Mouse (Mus musculus): Measurements from ENCODE around the gene Cntrl. TPM values are rescaled to one million over a fixed set of nuclear protein-coding genes. Genes with fewer than 3 reads are reported as not detected.

The Cntrl gene
- total RNA-seq, 2 experiments from 2014 or later, result 7.7 to 9.8 TPM

DNA sequence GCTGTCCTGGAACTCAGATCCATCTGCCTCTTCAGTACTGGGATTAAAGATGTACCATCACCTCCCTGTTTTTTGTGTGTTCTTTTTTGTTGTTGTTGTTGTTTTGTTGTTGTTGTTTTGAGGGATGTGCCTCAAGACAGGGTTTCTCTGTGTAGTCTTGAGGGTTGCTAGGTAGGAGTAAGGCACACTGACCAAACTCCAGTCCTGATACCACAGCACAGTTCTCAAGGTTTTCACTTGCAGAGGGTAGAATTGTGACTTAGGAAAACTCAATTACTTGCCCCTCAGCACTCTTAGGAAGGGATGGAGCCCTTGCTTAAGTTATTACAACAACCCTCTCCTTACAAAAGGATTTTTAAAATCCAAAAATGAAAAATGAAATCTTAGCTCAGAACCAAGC, 22.2 kb downstream of the Cntrl start:
- no peak for DNase-seq

DNA sequence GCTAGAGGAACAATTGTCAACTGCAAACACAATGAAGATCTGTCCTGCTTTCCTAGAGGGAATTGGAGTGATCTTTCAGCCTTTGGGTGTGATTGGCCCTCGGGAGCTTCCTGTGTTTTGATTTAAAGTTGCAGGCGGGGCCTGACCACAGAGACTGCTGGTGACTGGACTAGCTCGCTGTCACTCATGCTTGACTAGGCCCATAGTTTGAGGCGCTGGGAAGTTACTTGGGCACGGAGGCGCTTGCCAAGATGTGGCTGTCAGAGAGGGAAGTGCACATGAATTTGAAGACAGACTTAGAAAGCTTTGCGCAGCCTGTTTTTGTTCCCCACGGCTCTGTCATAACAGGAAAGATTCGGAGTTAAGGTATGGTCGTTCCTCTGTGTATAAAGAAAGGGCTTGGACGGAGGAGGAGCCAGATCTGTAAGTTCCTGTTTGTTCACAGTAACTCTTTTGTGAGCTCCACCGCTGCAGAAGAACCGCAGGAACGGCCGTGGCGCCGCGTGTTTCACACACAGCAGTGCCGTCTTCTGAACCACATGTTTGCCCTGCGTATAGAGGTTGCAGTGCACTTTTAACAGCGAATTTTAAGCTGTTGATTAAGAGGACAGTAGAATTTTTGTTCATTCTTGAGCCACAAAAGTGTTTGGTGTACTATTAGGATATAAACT, 22.8 kb downstream of the Cntrl start:
- DNase-seq, result peak; percentile 94

DNA sequence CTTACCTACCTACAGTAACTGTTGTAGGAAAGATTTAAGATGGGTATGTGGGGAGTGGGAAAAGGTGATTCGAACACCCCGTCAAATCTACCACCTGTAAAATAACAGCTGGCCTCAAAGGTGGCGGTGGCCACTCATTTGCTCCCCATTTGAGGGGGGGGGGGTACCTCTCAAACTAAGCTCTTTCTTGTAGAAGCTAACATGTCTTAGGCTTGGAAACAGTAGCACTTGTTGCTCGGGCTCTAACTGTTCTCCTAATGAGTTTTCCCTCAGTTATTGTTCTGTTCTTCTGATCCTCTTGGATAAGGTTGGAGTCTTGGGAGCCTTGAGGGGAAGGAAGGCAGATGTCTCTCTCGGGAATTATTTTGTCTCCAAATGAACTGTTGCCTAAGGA, 23.4 kb downstream of the Cntrl start:
- no peak for DNase-seq

DNA sequence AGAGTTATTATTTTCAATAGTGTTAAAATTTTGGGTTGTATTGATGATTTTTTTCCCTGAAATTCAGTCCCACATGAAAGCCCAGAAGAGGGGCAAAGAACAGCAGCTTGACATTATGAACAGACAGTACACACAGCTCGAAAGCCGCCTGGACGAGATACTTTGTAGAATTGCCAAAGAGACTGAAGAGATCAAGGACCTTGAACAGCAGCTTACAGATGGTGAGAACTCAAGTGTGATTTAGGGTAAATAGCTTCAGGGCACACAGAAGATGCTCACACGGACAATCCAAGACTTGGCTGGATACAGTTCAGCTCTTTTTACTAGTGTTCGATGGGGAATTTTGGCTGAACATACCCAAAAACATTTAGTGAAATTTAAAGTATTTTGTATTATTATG, 24.6 kb downstream of the Cntrl start:
- DNase-seq, result no peak

DNA sequence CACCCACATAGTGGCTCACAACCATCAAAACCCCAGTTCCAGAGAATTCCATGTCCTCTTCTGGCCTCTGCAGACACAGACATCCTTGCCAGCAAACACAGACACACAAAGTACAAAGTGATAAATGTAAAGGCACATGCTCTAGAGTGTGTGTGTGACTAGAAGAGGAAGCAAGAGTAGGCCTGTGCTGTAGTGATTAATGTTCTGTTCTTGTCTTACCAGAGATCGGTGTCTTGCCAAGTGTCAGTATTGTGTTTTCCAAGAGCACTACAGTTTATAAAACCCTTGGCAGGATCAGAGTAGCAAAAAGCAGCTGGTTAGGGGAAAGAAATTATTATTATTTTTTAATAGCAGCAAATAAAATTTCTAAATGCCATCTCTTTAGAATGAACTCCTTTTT, 29.3 kb downstream of the Cntrl start:
- DNase-seq, result no peak

DNA sequence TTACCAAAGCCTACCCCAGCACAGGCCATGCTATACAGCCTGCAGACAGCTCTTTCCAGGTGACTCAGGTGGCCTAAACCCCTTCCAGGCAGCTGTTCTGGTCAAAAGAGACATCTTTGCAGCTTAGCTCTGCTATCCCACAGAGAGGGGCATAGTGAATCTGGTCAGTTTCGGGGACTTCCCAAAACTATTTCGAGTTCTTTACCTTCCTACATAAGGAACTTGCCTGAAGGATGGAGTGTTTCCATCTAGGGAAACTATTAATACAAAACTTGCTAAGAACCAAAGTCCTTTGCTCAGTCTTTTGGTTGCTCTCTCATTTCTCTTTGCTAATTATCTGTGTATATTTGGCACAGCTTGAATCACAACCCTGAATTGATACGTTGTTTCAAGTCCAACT, 32.4 kb downstream of the Cntrl start:
- no peak for DNase-seq

DNA sequence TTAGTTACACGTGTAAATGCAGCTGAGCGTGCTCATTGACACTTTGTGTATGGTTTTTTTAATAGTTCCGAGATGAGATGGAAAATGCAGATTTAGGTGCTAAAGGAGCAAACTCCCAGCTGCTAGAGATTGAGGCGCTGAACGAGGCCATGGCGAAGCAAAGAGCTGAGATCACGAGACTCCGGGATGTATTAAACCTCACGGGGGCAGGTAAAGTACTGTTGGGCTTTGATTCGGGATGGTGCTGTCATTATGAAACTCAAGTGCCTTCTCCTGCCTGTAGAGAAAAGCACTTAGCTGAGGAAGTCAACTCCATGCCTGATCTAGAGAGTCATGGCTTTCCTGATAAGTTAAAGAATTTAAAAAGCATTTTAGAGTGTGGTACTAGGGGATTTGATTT, 39.5 kb downstream of the Cntrl start:
- no peak for DNase-seq

DNA sequence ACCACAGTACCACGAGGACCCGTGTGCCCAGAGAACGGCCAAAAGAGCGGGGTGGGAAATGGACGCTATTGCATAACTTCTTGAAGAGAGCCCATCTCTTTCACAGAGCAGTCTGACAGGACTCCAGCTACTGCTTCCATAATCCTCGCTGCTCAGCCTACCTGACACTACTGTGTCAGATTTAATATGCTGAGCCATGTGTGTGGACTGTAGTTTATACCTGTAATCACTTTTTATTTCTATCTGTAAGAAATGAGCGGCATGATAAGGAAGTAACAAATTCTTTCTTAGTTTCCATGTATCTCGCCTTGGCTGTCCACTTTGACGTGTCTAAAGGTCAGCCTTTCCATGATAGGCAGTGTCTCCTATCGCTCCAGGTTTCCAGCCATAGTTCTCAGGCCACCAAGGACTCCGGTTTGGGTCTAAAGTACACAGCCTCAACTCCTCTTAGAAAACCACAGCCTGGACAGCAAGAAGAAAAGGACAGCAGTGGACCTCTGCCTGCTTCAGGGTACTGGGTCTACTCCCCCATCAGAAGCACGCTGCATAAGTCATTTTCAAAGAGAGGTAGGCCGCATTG, 42.1 kb downstream of the Cntrl start:
- DNase-seq, result no peak

DNA sequence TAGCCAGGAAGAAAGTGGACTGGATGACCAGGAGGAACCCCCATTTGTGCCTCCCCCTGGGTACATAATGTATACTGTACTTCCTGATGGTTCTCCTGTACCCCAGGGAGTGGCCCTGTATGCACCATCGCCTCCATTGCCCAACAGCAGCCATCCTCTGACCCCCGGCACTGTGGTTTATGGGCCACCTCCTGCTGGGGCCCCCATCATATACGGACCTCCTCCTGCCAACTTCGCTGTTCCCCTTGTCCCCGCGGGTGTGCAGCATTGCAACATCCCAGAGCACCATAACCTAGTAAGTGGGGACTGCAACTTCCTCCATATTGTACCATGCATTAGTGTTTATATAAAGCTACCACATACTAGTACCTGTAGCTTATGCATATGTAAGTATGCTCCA, 43.9 kb downstream of the Cntrl start:
- DNase-seq, result no peak

DNA sequence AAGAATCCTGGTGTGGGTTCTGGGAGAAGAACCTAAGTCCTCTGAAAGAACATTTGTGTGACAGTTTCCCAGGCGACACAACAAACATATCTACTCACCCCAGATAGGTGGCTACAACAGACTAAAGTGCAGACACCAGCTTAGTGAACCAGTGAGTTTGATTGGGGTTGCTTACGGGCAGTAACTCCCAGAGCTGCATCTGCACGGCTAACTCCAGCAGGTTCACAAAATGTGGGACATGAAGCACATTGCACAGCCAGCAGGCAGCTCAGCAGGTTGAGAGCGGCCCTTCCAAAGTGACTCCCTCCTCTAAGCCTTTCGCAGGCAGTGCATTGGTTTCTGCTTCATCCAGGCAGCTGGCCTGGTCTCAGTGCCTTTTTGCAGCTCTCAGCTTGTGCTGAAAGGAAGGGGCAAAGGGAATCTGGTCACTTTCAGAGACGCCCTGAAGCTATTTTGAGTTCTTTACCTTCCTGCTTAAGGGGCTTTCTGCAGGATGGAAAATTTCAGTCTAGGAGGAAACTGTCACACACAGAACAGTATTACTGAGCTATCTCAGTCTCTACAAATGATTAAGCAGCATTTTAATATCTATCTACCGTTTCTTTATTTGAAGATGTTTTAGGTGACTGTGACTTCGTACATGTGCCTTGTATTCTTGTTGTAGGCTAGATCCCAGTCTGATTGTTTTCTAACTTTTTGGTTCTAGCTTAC, 44.7 kb downstream of the Cntrl start:
- no peak for DNase-seq

DNA sequence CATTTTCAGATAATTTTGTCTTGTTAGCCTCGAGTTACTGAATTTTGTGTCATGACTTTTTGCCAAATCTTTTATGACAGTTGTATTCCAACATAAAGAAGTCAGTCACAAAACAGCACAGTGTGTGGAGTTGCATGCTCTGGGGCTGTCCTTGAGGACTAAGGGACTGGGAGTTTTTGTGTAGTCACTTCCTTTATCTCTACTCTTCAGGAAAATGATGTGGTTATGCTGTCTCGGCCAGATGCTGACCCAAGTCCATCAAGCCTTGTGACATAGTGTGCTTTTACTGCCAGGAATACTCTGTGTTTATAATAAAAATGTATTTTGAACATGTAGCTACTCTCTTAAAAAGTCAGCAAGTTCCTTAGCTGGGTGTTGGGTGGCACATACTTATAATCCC, 47.7 kb downstream of the Cntrl start:
- DNase-seq, result no peak

DNA sequence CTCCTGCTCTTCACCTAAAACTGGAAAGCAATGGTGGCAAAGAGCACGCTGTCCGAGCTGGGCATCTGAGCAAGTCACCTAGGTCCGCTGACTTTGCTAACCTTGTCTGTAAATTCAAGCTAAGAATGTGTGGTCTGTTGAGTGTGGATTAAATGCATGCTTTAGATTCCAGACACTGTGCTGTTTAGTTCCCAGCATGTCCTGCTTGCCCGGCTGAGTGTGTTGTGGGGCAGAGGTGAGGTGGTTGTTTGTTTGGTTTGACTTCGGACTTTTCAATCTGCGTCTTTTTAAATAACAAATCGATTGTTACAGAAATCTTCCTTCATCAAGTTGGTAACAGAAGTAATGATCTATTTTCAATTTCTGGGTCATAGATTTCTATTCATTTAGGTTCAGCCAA, 48.5 kb downstream of the Cntrl start:
- DNase-seq, result no peak

DNA sequence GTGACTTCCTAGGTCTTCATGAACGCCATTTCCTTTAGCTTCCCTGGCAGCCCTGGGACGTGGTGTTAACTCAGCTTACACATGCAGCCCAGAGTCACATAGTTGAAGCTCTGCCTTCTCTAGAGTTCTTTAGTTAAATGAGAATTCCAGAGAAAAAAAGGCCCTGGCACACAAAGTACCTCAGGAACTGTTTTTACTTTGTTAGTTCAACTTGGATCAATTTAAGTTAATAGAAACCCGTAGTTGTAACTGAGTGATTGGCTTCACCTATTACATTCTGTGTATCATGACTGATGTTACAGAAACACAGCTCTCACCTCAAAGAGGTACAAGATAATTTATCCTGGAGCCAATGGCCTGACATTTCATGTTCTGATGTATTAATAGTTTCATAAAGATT, 49.1 kb downstream of the Cntrl start:
- no peak for DNase-seq

DNA sequence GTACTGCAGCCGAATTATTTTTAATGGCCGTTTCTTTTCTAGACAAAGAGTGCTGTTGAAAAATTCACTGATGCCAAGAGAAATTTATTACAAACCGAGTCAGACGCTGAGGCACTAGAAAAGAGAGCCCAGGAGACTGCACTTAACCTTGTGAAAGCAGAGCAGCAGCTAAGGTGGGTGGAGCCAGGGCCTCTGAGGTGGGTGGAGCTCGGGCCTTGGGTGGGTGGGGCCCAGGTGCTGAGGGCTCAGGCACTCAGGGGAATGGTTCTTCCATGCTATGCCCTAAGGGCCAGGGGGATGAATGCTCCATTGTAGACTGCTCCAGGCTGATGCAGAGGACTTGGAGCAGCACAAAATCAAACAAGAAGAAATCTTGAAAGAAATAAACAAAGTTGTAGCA, 50.9 kb downstream of the Cntrl start:
- no peak for DNase-seq

DNA sequence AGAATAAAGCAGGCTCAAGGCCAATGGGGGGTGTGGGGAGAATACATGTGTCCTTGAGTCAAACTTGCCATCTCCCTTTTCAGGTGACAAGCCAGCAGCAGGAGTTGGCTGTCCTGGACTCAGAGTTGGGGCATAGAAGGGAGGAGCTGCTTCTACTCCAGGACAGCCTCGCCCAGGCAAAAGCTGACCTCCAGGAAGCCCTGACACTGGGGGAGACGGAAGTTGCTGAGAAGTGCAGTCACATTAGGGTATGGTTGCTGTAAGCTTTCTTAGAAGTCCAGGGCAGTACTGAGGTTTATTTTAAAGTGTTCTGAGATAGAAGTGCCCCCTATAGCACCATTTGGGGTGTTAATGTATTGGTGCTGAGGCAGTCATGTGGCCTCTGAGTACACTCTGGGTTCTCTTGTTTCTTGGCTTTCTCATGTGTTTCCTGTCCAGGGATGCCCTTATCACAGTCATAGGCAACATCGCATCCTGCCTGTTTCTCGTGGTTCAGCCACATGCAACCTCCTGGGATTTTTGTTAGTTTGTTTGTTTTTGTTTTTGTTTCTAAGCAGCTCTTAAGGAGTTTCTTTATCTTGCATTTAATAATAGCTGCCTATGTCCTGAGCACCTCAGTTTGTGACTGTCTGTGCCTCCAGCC, 52.7 kb downstream of the Cntrl start:
- DNase-seq, result no peak

DNA sequence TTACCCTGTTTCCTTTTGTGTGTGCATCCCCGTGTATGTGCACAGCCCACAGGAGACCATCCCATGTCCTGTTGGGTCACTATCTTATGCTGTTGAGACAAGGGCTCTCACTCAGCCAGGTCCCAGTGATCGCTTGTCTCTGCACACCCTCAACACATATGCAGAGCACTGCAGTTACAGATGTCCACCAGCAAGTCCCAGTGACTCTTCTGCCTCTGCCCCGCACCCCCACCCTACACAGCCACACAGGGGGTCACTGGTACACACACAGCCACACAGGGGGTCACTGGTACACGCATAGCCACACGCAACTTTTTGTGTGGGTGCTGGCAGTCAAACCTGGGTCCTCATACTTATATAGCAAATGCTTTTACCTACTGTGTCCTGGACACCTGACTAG, 54.1 kb downstream of the Cntrl start:
- no peak for DNase-seq

DNA sequence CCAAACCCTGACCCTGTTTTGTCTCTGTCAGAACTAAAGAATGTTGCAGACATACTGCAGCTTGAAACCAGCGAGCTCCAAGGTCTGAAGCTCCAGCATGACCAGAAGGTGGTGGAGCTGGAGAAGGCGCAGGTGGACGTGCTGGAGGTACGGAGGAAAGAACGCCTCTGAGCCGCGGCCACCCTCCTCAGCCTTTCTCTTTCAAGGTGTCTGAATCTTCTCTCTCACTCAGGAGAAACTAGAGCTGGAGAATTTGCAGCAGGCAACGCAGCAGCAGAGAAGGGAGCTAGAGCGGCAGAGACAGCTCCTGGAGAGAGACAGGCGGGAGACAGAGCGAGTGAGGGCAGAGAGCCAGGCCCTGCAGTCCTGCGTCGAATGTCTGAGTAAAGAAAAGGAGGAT, 56.1 kb downstream of the Cntrl start:
- no peak for DNase-seq

DNA sequence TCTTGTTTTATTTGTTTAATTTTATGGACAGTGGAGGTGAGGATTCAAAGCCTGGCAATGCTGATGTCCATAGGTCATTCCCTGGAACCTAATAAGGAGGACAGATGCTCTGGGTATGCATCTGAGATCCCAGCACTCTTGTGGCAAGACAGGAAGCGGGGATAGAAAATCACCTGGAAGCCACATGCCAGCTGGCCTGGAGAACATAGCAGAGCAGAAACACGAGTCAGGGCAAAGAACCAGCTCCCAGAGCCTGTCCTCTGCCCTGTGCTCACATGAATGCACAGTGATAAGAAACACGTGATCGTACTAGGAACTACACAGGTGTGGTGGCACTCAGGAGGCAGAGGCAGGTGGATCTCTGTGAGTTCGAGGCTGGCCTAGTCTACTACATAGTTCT, 57.5 kb downstream of the Cntrl start:
- DNase-seq, result no peak

DNA sequence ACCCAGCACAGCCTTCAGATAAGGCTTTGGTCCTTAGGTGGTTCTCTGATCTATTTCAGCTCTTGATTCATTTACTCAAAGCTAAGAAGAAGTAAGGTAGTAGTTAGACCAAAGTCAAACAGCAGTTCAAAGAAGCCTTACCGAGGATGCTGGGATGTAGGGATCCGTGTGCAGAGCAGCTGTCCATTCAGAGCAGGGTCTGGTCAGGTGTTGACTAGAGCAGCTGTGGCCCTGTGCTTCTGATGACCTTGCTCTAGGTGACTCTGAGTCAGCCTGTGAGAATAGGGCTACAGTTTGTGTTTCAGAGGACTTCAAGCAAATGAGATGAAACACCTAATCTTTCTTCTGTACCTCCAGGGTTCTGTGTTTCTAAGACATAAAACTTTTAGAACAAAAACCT, 60.2 kb downstream of the Cntrl start:
- no peak for DNase-seq

DNA sequence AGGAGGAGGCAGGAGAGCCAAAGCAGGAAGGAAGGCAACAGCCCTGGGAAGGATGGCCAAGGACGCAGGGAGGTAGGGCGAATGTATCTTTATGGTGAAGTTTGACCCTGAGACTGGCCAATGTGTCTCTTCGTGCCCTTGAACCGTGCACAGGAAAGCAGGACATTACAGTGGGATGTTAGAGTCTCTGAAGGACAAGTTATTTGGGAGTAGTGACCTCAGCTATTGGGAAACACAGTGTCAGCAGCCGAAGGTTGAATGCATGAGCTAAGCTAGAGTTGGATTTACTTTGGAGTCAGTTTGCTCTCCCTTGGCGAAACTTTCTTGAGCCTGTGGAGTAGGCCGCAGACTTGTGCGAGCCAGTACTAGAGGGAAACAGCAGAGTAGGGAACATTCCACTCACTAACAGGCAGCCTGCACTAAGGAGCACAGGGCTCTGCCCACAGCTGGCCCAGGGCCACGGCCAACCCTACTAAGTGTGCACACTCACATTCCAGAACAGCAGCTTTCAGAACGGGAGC, 62.1 kb downstream of the Cntrl start:
- DNase-seq, result peak; percentile 50

DNA sequence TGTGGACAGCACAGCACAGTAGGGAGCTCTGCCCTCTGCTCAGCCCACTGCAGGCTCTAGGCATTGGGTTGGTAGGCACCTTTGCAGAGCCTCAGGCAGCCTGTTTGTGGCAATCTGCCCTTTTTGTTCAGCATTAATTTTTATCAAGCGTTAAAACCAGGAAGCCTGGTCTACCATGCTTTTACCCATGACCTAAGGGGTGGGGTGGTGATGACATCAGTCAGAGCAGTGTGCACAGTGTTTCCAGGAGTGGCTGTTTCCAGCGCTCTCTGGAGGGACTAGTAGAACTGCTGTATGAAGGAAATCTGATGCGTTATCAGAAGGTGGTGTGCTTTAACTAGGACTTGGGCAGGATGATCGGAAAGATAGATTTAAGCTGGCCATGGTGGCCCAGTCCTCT, 63.0 kb downstream of the Cntrl start:
- no peak for DNase-seq

DNA sequence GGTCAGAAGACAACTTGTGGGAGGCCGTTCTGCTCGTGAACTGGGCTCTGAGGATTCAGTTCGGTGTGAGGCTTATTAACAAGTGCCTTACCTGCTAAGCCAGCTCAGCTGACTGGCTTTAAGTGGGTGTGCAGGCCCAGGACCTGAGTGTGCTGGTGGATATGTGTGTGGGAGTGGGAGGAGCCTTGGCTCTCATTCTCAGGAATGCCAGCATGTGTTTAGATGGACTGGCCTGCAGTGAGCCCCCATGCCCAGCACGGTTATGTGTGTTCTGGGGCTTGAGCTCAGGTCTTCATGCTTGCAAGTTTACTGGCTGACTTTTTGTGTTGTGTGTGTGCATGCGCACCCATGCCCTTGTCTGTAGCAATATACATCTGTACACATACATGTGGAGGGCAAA, 64.4 kb downstream of the Cntrl start:
- DNase-seq, result no peak

DNA sequence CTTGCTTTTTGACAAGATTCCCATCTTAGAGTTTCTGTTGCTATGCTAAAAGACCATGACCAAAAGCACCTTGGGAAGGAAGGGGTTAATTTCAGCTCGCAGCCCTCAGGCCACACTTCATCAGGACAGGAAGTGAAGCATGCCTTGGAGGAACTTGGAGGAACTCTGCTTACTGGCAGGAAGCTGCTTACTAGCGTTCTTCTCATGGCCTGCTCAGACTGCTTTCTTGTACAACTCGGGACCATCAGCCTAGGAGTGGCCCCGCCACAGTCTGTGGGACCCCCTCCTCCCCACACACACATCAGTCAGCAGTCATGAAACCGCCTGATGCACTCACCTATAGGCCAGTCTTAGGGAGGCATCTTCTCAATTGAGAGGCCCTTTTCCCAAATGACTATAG, 64.8 kb downstream of the Cntrl start:
- DNase-seq, result no peak
